Mouse (Mus musculus) forebrain, embryonic 16.5 days (tissue): ENCODE measurements at regions not wholly inside any gene's neighbourhood (a gene's known extent, or its start where the extent isn't known, plus 50 kb on each side); places are given as distances from the start of the nearest gene placed in this dataset.
"Not testable (repeated sequence)": the region's sequence is repeated elsewhere in the genome, so short reads cannot be mapped to it uniquely, and the experiment has no call there.

Source experiments
- ATAC-seq: fragments of 200-750 bp; cut with Nextera tagmentation; 2 replicates; pipeline ENCODE4 v1.8.0; 2017; ENCODE audit warnings: mild to moderate bottlenecking, moderate library complexity
- H3K27ac ChIP-seq: fragments of 300-500 bp; sonication (generic); 2 replicates; pipeline ENCODE4 v1.5.1; 2014; ENCODE audit warnings: low read length, control low read depth
- H3K27me3 ChIP-seq: fragments of 300-500 bp; sonication (generic); replicated peaks from 2 replicates; pipeline ENCODE4 v1.6.1; 2014; ENCODE audit warnings: low read length; ENCODE audit not compliant: control insufficient read depth, insufficient read depth
- H3K36me3 ChIP-seq: fragments of 300-500 bp; sonication (generic); 2 replicates; pipeline ENCODE4 v1.6.1; 2014; ENCODE audit not compliant: control insufficient read depth, insufficient read depth
- H3K4me1 ChIP-seq: fragments of 300-500 bp; sonication (generic); replicated peaks from 2 replicates; pipeline ENCODE4 v1.6.1; 2014; ENCODE audit warnings: low read length; ENCODE audit not compliant: control insufficient read depth, insufficient read depth
- H3K4me2 ChIP-seq: fragments of 300-500 bp; sonication (generic); 2 replicates; pipeline ENCODE4 v1.6.1; 2014; ENCODE audit warnings: mild to moderate bottlenecking, low read length, control low read depth
- H3K4me3 ChIP-seq: fragments of 300-500 bp; sonication (generic); replicated peaks from 2 replicates; pipeline ENCODE4 v1.5.1; 2014; ENCODE audit warnings: mild to moderate bottlenecking, low read length, control low read depth
- H3K9ac ChIP-seq: fragments of 300-500 bp; sonication (generic); replicated peaks from 2 replicates; pipeline ENCODE4 v1.6.1; 2014; ENCODE audit warnings: low read depth, low read length, control low read depth
- H3K9me3 ChIP-seq: fragments of 300-500 bp; sonication (generic); 2 replicates; pipeline ENCODE4 v1.6.1; 2016; ENCODE audit warnings: low read length; ENCODE audit not compliant: control insufficient read depth
- WGBS: fragments of 180-500 bp; shearing (Covaris S2); extraction: QIAGEN DNeasy Blood & Tissue Kit; methylation state at CpG from one replicate; pipeline ENCODE4 v1.1.7; 2014; 5-methylcytosine and 5-hydroxymethylcytosine counted together

- not testable (repeated sequence) for H3K9me3 ChIP-seq, H3K4me2 ChIP-seq, H3K36me3 ChIP-seq, H3K4me1 ChIP-seq, H3K27ac ChIP-seq, H3K9ac ChIP-seq, ATAC-seq, H3K27me3 ChIP-seq, H3K4me3 ChIP-seq
Measured at GRCm38 (mm10) chr13:11030874-11031273, 670.2 kb upstream of the Chrm3 start.

- Histone ChIP-seq H3K9me3 (no peaks in the 10 kb centered on the region), H3K36me3 (no peaks in the 10 kb centered on the region), H3K9ac (no peak overlapping the region), H3K27me3 (no peaks in the 10 kb centered on the region), H3K4me2 (no peak overlapping the region), H3K27ac (no peak overlapping the region), H3K4me1 (no peaks in the 10 kb centered on the region), H3K4me3 (no peak overlapping the region)
- ATAC-seq, result no peak
- 84% methylated on average over 4 of the region's 4 CpGs for WGBS
Measured at GRCm38 (mm10) chr13:11030381-11030780, 669.7 kb upstream of the Chrm3 start.

- H3K9ac ChIP-seq, result no peak overlapping the region
- no peaks in the 10 kb centered on the region for H3K9me3 ChIP-seq
- WGBS, result 76% methylated on average over 3 of the region's 3 CpGs
- H3K4me2 ChIP-seq, result no peak overlapping the region
- H3K36me3 ChIP-seq, result no peaks in the 10 kb centered on the region
- H3K4me1 ChIP-seq, result no peaks in the 10 kb centered on the region
- ATAC-seq, result no peak
- H3K27me3 ChIP-seq, result no peaks in the 10 kb centered on the region
- H3K27ac ChIP-seq, result no peak overlapping the region
- no peak overlapping the region for H3K4me3 ChIP-seq
Measured at GRCm38 (mm10) chr13:11025918-11026317, 665.3 kb upstream of the Chrm3 start.

- Histone ChIP-seq H3K9me3 (no peaks in the 10 kb centered on the region), H3K4me1 (no peaks in the 10 kb centered on the region), H3K9ac (no peak overlapping the region), H3K36me3 (no peaks in the 10 kb centered on the region), H3K4me3 (no peak overlapping the region), H3K27ac (no peak overlapping the region), H3K4me2 (no peak overlapping the region), H3K27me3 (no peaks in the 10 kb centered on the region)
- WGBS, result 90% methylated on average over 2 of the region's 2 CpGs
- ATAC-seq, result no peak
Measured at GRCm38 (mm10) chr13:11024441-11024840, 663.8 kb upstream of the Chrm3 start.

- no peak for ATAC-seq
- no peak overlapping the region for H3K4me2 ChIP-seq
- WGBS, result 84% methylated on average over 7 of the region's 7 CpGs
Measured at GRCm38 (mm10) chr13:11017584-11017983, 656.9 kb upstream of the Chrm3 start.

GRCm38 (mm10) chr13:11005374-11005773 lies 644.7 kb upstream of the Chrm3 start:
- Histone ChIP-seq H3K36me3 (no peaks in the 10 kb centered on the region), H3K27ac (no peak overlapping the region), H3K9ac (no peak overlapping the region), H3K4me3 (no peak overlapping the region), H3K27me3 (no peaks in the 10 kb centered on the region), H3K4me1 (no peaks in the 10 kb centered on the region), H3K4me2 (no peak overlapping the region), H3K9me3 (no peaks in the 10 kb centered on the region)
- no peak for ATAC-seq
- 35% methylated on average over 4 of the region's 4 CpGs for WGBS

More at GRCm38 (mm10) chr13:11017584-11017983, 656.9 kb upstream of the Chrm3 start:
- H3K9me3 ChIP-seq, result no peaks in the 10 kb centered on the region
- no peak overlapping the region for H3K9ac ChIP-seq
- H3K27ac ChIP-seq, result no peak overlapping the region
- no peak overlapping the region for H3K4me3 ChIP-seq
- H3K27me3 ChIP-seq, result no peaks in the 10 kb centered on the region
- H3K36me3 ChIP-seq, result no peaks in the 10 kb centered on the region
- H3K4me1 ChIP-seq, result no peaks in the 10 kb centered on the region

GRCm38 (mm10) chr13:10991151-10991550 lies 630.5 kb upstream of the Chrm3 start:
- Histone ChIP-seq H3K4me3 (no peak overlapping the region), H3K9me3 (no peaks in the 10 kb centered on the region), H3K4me2 (no peak overlapping the region), H3K27ac (no peak overlapping the region), H3K4me1 (no peaks in the 10 kb centered on the region), H3K27me3 (no peaks in the 10 kb centered on the region), H3K9ac (no peak overlapping the region), H3K36me3 (no peaks in the 10 kb centered on the region)
- 90% methylated on average over 3 of the region's 3 CpGs for WGBS
- no peak for ATAC-seq

GRCm38 (mm10) chr13:10990503-10991025 lies 629.9 kb upstream of the Chrm3 start:
- Histone ChIP-seq H3K36me3 (no peaks in the 10 kb centered on the region), H3K4me3 (no peak overlapping the region), H3K9me3 (no peaks in the 10 kb centered on the region), H3K4me1 (no peaks in the 10 kb centered on the region), H3K9ac (no peak overlapping the region), H3K27me3 (no peaks in the 10 kb centered on the region), H3K27ac (no peak overlapping the region), H3K4me2 (no peak overlapping the region)
- WGBS, result 59% methylated on average over 4 of the region's 4 CpGs
- peak; percentile 61 for ATAC-seq

- 56% methylated on average over 6 of the region's 6 CpGs for WGBS
Measured at GRCm38 (mm10) chr13:10989095-10989814, 628.6 kb upstream of the Chrm3 start.

GRCm38 (mm10) chr13:10983736-10984135 lies 623.1 kb upstream of the Chrm3 start:
- Histone ChIP-seq H3K27me3 (no peaks in the 10 kb centered on the region), H3K4me2 (no peak overlapping the region), H3K9me3 (no peaks in the 10 kb centered on the region), H3K36me3 (no peaks in the 10 kb centered on the region), H3K9ac (no peak overlapping the region), H3K4me1 (no peaks in the 10 kb centered on the region), H3K4me3 (no peak overlapping the region), H3K27ac (no peak overlapping the region)
- ATAC-seq, result no peak

More at GRCm38 (mm10) chr13:10989095-10989814, 628.6 kb upstream of the Chrm3 start:
- Histone ChIP-seq H3K27ac (no peak overlapping the region), H3K9me3 (no peaks in the 10 kb centered on the region), H3K4me3 (no peak overlapping the region), H3K4me2 (no peak overlapping the region), H3K4me1 (no peaks in the 10 kb centered on the region), H3K9ac (no peak overlapping the region), H3K36me3 (no peaks in the 10 kb centered on the region), H3K27me3 (no peaks in the 10 kb centered on the region)
- ATAC-seq, result no peak; the same call in 1 of the 2 replicates
